In the genomic region with DNA sequence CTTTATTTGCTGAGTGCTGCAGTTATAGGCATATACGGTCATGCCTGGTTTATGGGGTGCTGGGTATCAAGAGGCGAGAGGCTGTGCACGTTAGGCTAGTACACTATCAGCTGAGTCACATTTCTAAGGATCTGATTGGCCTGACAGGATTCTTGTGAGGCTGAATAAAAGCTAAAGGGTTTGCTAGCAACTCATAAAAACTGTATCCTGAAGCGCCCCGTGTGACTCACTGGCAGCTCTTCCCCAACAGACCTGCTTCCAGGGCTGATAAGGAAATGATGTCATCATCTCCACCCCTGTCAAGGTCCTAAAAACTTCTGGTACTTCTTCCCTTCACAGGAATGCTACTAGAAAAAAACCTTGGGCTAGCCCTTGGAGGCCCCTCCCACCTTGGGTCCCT, we compare ENCODE assay signal across 21 mouse cellular contexts. TPM values are rescaled to one million over a fixed set of nuclear protein-coding genes. Genes with fewer than 3 reads are reported as not detected.
DNase-seq lines count a peak whose midpoint lies in the region; ATAC-seq and TF ChIP-seq lines count a peak whose summit lies in the region.
"Had no signal": no experiment of that assay in that cellular context is flagged by ENCODE, and none has a peak within 500 bp of the region (broad histone marks: within the 10 kb centered on the region; RNA-seq: fewer than 3 reads in every experiment).

No protein-coding gene starts in this region.

- TF ChIP-seq CTCF in embryonic fibroblast, embryonic 13.5 days (IDR thresholded peaks at IDR 0.05; ENCODE audit: borderline replicate concordance, insufficient read depth, low read length) = no peak
- TF ChIP-seq CTCF in stomach, postnatal 0 days (IDR thresholded peaks at IDR 0.05; ENCODE audit: low read depth) = no peak

- WGBS in embryonic facial prominence, embryonic 15.5 days = 82% methylated on average over 5 of the region's 5 CpGs
- WGBS in embryonic facial prominence, embryonic 10.5 days = 89% methylated on average over 5 of the region's 5 CpGs
- 77% methylated on average over 5 of the region's 5 CpGs for WGBS in stomach, postnatal 0 days

- no peak for DNase-seq in embryonic facial prominence, embryonic 10.5 days (ENCODE audit: low spot score)
- DNase-seq in lung, postnatal 36 days = peak; percentile 24
- no peak for DNase-seq in lung, postnatal 25 days (ENCODE audit: low spot score)
- DNase-seq in stomach, postnatal 0 days (ENCODE audit: low spot score) = no peak
- DNase-seq in cerebellum, adult 18-20 months = no peak
- DNase-seq in layer of hippocampus, postnatal 14 days (ENCODE audit: low spot score in 2 of 2) = no peak
- DNase-seq: cerebellum, adult 2 months; cerebellum, postnatal 36 days; heart, postnatal 10 days; layer of hippocampus, postnatal 36 days; lung, embryonic 14.5 days; right cerebral cortex, postnatal 25 days had no signal

- no peak overlapping the region for H3K4me3 ChIP-seq in embryonic facial prominence, embryonic 15.5 days (replicated peaks)
- H3K4me3 ChIP-seq in embryonic facial prominence, embryonic 10.5 days = no peak overlapping the region
- no peak overlapping the region for H3K4me3 ChIP-seq in embryonic fibroblast, embryonic 13.5 days (ENCODE audit: insufficient read depth, low read length)
- no peak overlapping the region for H3K4me3 ChIP-seq in stomach, postnatal 0 days (ENCODE audit: low read depth, low read length)
- H3K4me3 ChIP-seq: forebrain, embryonic 12.5 days; hindbrain, embryonic 12.5 days; kidney, embryonic 15.5 days; liver, embryonic 12.5 days; stomach, embryonic 15.5 days had no signal

- H3K9me3 ChIP-seq in embryonic facial prominence, embryonic 15.5 days (replicated peaks) = no peaks in the 10 kb centered on the region
- no peaks in the 10 kb centered on the region for H3K9me3 ChIP-seq in embryonic facial prominence, embryonic 10.5 days
- H3K9me3 ChIP-seq in stomach, postnatal 0 days (ENCODE audit: control insufficient read depth, low read length) = no peaks in the 10 kb centered on the region
- H3K9me3 ChIP-seq: forebrain, embryonic 12.5 days; hindbrain, embryonic 12.5 days; kidney, embryonic 15.5 days; liver, embryonic 12.5 days; stomach, embryonic 15.5 days had no signal

- no peak overlapping the region for H3K4me2 ChIP-seq in embryonic facial prominence, embryonic 15.5 days (replicated peaks)
- no peak overlapping the region for H3K4me2 ChIP-seq in stomach, postnatal 0 days (replicated peaks; ENCODE audit: low read depth)
- H3K4me2 ChIP-seq: forebrain, embryonic 12.5 days; hindbrain, embryonic 12.5 days; kidney, embryonic 15.5 days; liver, embryonic 12.5 days; lung, embryonic 14.5 days; midbrain, embryonic 11.5 days; stomach, embryonic 15.5 days had no signal

- TF ChIP-seq EP300 in stomach, postnatal 0 days (optimal IDR thresholded peaks at IDR 0.05) = no peak

- H3K4me1 ChIP-seq in embryonic facial prominence, embryonic 15.5 days = no peaks in the 10 kb centered on the region
- no peaks in the 10 kb centered on the region for H3K4me1 ChIP-seq in embryonic facial prominence, embryonic 10.5 days
- H3K4me1 ChIP-seq in embryonic fibroblast, embryonic 13.5 days (ENCODE audit: control insufficient read depth, insufficient read depth, low read length) = peaks cover 4% of the 10 kb centered on the region; the same call in 1 of the 2 replicates
- H3K4me1 ChIP-seq in stomach, postnatal 0 days (replicated peaks; ENCODE audit: control insufficient read depth, insufficient read depth) = no peaks in the 10 kb centered on the region
- H3K4me1 ChIP-seq: forebrain, embryonic 12.5 days; hindbrain, embryonic 12.5 days; liver, embryonic 12.5 days; stomach, embryonic 15.5 days had no signal

- H3K36me3 ChIP-seq in embryonic facial prominence, embryonic 15.5 days = no peaks in the 10 kb centered on the region
- no peaks in the 10 kb centered on the region for H3K36me3 ChIP-seq in embryonic facial prominence, embryonic 10.5 days (replicated peaks)
- H3K36me3 ChIP-seq in stomach, postnatal 0 days (ENCODE audit: control insufficient read depth, insufficient read depth, low read length) = no peaks in the 10 kb centered on the region
- H3K36me3 ChIP-seq: forebrain, embryonic 12.5 days; hindbrain, embryonic 12.5 days; kidney, embryonic 15.5 days; liver, embryonic 12.5 days; stomach, embryonic 15.5 days had no signal

- H3K27me3 ChIP-seq in embryonic facial prominence, embryonic 15.5 days = no peaks in the 10 kb centered on the region
- H3K27me3 ChIP-seq in embryonic facial prominence, embryonic 10.5 days (replicated peaks; ENCODE audit: low read depth, poor library complexity, severe bottlenecking) = no peaks in the 10 kb centered on the region
- H3K27me3 ChIP-seq in stomach, postnatal 0 days (ENCODE audit: control insufficient read depth, insufficient read depth, low read length) = no peaks in the 10 kb centered on the region
- H3K27me3 ChIP-seq: forebrain, embryonic 12.5 days; hindbrain, embryonic 12.5 days; kidney, embryonic 15.5 days; liver, embryonic 12.5 days; Patski; stomach, embryonic 15.5 days had no signal

- TF ChIP-seq POLR2A in embryonic fibroblast, embryonic 13.5 days (IDR thresholded peaks at IDR 0.05; ENCODE audit: low read depth, low read length) = no peak

- no peak overlapping the region for H3K9ac ChIP-seq in embryonic facial prominence, embryonic 15.5 days
- H3K9ac ChIP-seq in stomach, postnatal 0 days (ENCODE audit: low read length) = no peak overlapping the region
- H3K9ac ChIP-seq: forebrain, embryonic 12.5 days; hindbrain, embryonic 12.5 days; kidney, embryonic 15.5 days; liver, embryonic 12.5 days; lung, embryonic 14.5 days; stomach, embryonic 15.5 days had no signal

- 0 out of 2 replicates have a peak, but pooled peaks have one; percentile 11 for ATAC-seq in embryonic facial prominence, embryonic 15.5 days (ENCODE audit: insufficient number of reproducible peaks, low FRiP score, low TSS enrichment, low read depth)
- ATAC-seq in stomach, postnatal 0 days (ENCODE audit: low FRiP score, low TSS enrichment) = peak; percentile 51
- ATAC-seq: liver, embryonic 12.5 days; Patski had no signal

- no peak overlapping the region for H3K27ac ChIP-seq in embryonic facial prominence, embryonic 15.5 days (replicated peaks)
- no peak overlapping the region for H3K27ac ChIP-seq in embryonic facial prominence, embryonic 10.5 days (replicated peaks)
- H3K27ac ChIP-seq in embryonic fibroblast, embryonic 13.5 days (ENCODE audit: insufficient read depth, low read length) = peak overlapping the region; percentile 19; the same call in 1 of the 2 replicates
- H3K27ac ChIP-seq in stomach, postnatal 0 days (replicated peaks) = no peak overlapping the region
- H3K27ac ChIP-seq: forebrain, embryonic 12.5 days; hindbrain, embryonic 12.5 days; kidney, embryonic 15.5 days; liver, embryonic 12.5 days; stomach, embryonic 15.5 days had no signal

RNA-seq across cellular contexts. Expression of gene Clic5, which starts 14.6 kb away (rescaled TPM):
- polyA plus RNA-seq in embryonic facial prominence, embryonic 15.5 days (2015; fragmentation: Nextera tagmentation; extraction: Ambion mirVana) = 1.1 and 1.2 TPM in 2 replicates
- 0.11 and 0.39 TPM in 2 replicates for polyA plus RNA-seq in embryonic facial prominence, embryonic 10.5 days (2016; fragmentation: Nextera tagmentation; extraction: Ambion mirVana)
- polyA plus RNA-seq in embryonic fibroblast, embryonic 13.5 days (2011; ENCODE audit: insufficient read length, low read depth, missing spikeins) = 0.13 and 0.23 TPM in 2 replicates
- 3.7 and 4.8 TPM in 2 replicates for polyA plus RNA-seq in stomach, postnatal 0 days (2015; fragmentation: Nextera tagmentation; extraction: Ambion mirVana)
- total RNA-seq in layer of hippocampus, postnatal 14 days (2021) = 1 to 10 TPM; 2.4 to 2.7 TPM
